Mouse (Mus musculus): ENCODE data around the gene Zfp691.

GRCm38 (mm10) chr4:119138776-119139175, 35.2 kb downstream of the Zfp691 start:
- no peak for TF ChIP-seq CTCF (IDR thresholded peaks at IDR 0.05; ENCODE audit: extremely low read depth, insufficient read depth, low read length)
- TF ChIP-seq POLR2A (IDR thresholded peaks at IDR 0.05; ENCODE audit: extremely low read depth, insufficient read depth, low read length): no peak

Data from cortical plate, adult 2 months (tissue).